Mouse (Mus musculus) embryonic facial prominence, embryonic 15.5 days (tissue): Measurements from ENCODE around the gene Eif3d. TPM values are rescaled to one million over a fixed set of nuclear protein-coding genes. Genes with fewer than 3 reads are reported as not detected.

Experiments
- ATAC-seq: fragments of 200-750 bp; cut with Nextera tagmentation; 2 replicates; pipeline ENCODE4 v1.8.0; 2017; ENCODE audit warnings: low read depth, moderate TSS enrichment; ENCODE audit not compliant: insufficient number of reproducible peaks, low FRiP score, low TSS enrichment
- H3K27ac ChIP-seq: fragments of 300-500 bp; sonication (generic); replicated peaks from 2 replicates; pipeline ENCODE4 v1.5.1; 2015; ENCODE audit warnings: mild to moderate bottlenecking, inconsistent platforms
- H3K27me3 ChIP-seq: fragments of 300-500 bp; sonication (generic); 2 replicates; pipeline ENCODE4 v1.6.1; 2015; ENCODE audit warnings: inconsistent platforms
- H3K36me3 ChIP-seq: fragments of 300-500 bp; sonication (generic); 2 replicates; pipeline ENCODE4 v1.6.1; 2015; ENCODE audit warnings: mild to moderate bottlenecking, inconsistent platforms
- H3K4me1 ChIP-seq: fragments of 300-500 bp; sonication (generic); 2 replicates; pipeline ENCODE4 v1.6.1; 2015; ENCODE audit warnings: inconsistent platforms
- H3K4me2 ChIP-seq: fragments of 300-500 bp; sonication (generic); replicated peaks from 2 replicates; pipeline ENCODE4 v1.6.1; 2015; ENCODE audit warnings: mild to moderate bottlenecking, inconsistent platforms
- H3K4me3 ChIP-seq: fragments of 300-500 bp; sonication (generic); replicated peaks from 2 replicates; pipeline ENCODE4 v1.5.1; 2015; ENCODE audit warnings: mild to moderate bottlenecking, inconsistent platforms
- H3K9ac ChIP-seq: fragments of 300-500 bp; sonication (generic); 2 replicates; pipeline ENCODE4 v1.6.1; 2015; ENCODE audit warnings: inconsistent platforms
- H3K9me3 ChIP-seq: fragments of 300-500 bp; sonication (generic); replicated peaks from 2 replicates; pipeline ENCODE4 v1.6.1; 2016; ENCODE audit warnings: inconsistent platforms
- WGBS: fragments of 180-500 bp; shearing (Covaris S2); methylation state at CpG from one replicate; pipeline ENCODE4 v1.1.7; 2015; 5-methylcytosine and 5-hydroxymethylcytosine counted together
- polyA plus RNA-seq: library from polyadenylated mRNA; unstranded; fragments of >200 nt; fragmentation: Nextera tagmentation; extraction: Ambion mirVana; gene quantifications from 2 replicates; pipeline ENCODE4 v1.2.1, GENCODE M21; 2015

Gene Eif3d
- polyA plus RNA-seq, 1 experiment from 2014 or later: 177 TPM

DNA sequence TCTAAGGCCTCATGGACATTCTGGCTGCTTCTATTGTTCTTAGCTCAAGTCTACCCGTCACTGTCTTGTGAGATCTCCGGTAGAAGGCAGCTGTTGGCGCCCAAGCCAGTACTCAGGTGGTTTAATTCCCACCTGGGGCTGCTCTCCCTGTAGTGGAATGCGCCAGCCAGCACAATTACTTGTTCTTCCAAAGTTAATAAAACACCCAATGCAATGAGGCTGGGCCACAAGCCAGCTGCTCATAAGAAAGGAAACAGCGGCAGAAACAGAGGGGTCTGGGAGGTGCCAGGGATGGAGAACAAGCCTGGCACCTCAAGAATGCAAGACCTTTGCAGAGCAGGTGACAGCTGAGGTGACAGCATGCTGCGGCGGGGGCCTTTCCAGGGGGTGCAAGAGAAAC is 21.6 kb downstream of the Eif3d start:
- Histone ChIP-seq H3K9ac (no peak overlapping the region), H3K4me2 (no peak overlapping the region), H3K27me3 (no peaks in the 10 kb centered on the region), H3K4me3 (no peak overlapping the region), H3K27ac (no peak overlapping the region), H3K36me3 (peaks cover 13% of the 10 kb centered on the region), H3K4me1 (no peaks in the 10 kb centered on the region), H3K9me3 (no peaks in the 10 kb centered on the region)
- ATAC-seq: no peak
- 86% methylated on average over 7 of the region's 7 CpGs for WGBS

GRCm38 (mm10) chr15:77945711-77946110 is 24.9 kb downstream of the Eif3d start:
- Histone ChIP-seq H3K27ac (no peak overlapping the region), H3K4me1 (no peaks in the 10 kb centered on the region), H3K9ac (no peak overlapping the region), H3K4me2 (no peak overlapping the region), H3K27me3 (no peaks in the 10 kb centered on the region), H3K36me3 (peaks cover 26% of the 10 kb centered on the region), H3K4me3 (no peak overlapping the region), H3K9me3 (no peaks in the 10 kb centered on the region)
- ATAC-seq: 0 out of 2 replicates have a peak, but pooled peaks have one; percentile 66
- 79% methylated on average over 4 of the region's 4 CpGs for WGBS

GRCm38 (mm10) chr15:77941563-77941962 is 29.1 kb downstream of the Eif3d start:
- no peak overlapping the region for H3K27ac ChIP-seq
- no peak overlapping the region for H3K4me3 ChIP-seq
- no peaks in the 10 kb centered on the region for H3K27me3 ChIP-seq
- no peak overlapping the region for H3K9ac ChIP-seq
- no peak overlapping the region for H3K4me2 ChIP-seq
- no peaks in the 10 kb centered on the region for H3K4me1 ChIP-seq
- H3K36me3 ChIP-seq: peaks cover 23% of the 10 kb centered on the region
- WGBS: 82% methylated on average over 3 of the region's 3 CpGs
- no peak for ATAC-seq
- no peaks in the 10 kb centered on the region for H3K9me3 ChIP-seq

GRCm38 (mm10) chr15:77938516-77938915 is 32.1 kb downstream of the Eif3d start:
- WGBS: 72% methylated on average over 5 of the region's 5 CpGs
- no peak for ATAC-seq

DNA sequence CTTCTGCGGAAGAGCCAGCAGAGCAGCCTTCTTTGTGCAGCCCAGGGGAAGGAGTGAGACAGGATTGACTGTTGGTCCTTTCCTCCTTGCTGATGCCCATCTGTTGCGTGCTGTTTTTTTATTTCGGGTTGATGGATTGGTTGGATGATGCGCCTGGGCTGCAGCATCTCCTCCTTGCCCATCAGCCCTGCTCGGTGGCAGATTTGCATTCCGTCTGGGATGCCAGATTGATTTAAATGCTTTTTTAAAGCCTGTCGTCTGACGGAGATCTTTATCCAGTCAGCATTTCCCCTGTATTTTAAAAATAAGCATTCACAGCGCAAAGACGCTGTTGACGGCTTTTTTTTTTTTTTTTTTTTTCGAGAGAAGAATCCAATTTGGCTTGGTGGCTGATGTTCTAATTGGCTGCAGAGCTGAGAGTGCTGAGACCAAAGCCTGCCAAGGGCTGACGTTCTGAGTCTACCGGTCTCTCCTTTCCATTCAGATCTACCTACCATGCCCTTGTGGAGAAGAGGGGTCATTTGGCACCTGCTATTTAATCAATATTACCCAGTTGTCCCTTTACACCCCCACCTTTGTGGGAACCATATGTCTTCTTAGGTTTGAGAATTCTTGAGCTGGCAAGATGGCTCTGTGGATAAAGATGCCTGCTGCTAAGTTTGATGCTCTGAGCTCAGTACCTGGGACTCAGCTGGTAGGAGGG is 34.8 kb downstream of the Eif3d start:
- Histone ChIP-seq H3K36me3 (no peaks in the 10 kb centered on the region), H3K4me1 (peaks cover 14% of the 10 kb centered on the region), H3K4me2 (no peak overlapping the region), H3K9ac (no peak overlapping the region), H3K27me3 (no peaks in the 10 kb centered on the region), H3K9me3 (no peaks in the 10 kb centered on the region), H3K4me3 (no peak overlapping the region), H3K27ac (no peak overlapping the region)
- 65% methylated on average over 14 of the region's 14 CpGs for WGBS
- ATAC-seq: no peak

More at GRCm38 (mm10) chr15:77938516-77938915, 32.1 kb downstream of the Eif3d start:
- Histone ChIP-seq H3K9me3 (no peaks in the 10 kb centered on the region), H3K27ac (no peak overlapping the region), H3K36me3 (peaks cover 16% of the 10 kb centered on the region), H3K9ac (no peak overlapping the region), H3K4me2 (no peak overlapping the region), H3K4me3 (no peak overlapping the region), H3K27me3 (no peaks in the 10 kb centered on the region), H3K4me1 (peaks cover 10% of the 10 kb centered on the region)

GRCm38 (mm10) chr15:77934968-77935367 is 35.6 kb downstream of the Eif3d start:
- no peak for ATAC-seq
- Histone ChIP-seq H3K9me3 (no peaks in the 10 kb centered on the region), H3K4me3 (no peak overlapping the region), H3K36me3 (no peaks in the 10 kb centered on the region), H3K27me3 (no peaks in the 10 kb centered on the region), H3K9ac (no peak overlapping the region), H3K4me2 (no peak overlapping the region), H3K27ac (no peak overlapping the region), H3K4me1 (peaks cover 16% of the 10 kb centered on the region)
- WGBS: 61% methylated on average over 5 of the region's 5 CpGs

DNA sequence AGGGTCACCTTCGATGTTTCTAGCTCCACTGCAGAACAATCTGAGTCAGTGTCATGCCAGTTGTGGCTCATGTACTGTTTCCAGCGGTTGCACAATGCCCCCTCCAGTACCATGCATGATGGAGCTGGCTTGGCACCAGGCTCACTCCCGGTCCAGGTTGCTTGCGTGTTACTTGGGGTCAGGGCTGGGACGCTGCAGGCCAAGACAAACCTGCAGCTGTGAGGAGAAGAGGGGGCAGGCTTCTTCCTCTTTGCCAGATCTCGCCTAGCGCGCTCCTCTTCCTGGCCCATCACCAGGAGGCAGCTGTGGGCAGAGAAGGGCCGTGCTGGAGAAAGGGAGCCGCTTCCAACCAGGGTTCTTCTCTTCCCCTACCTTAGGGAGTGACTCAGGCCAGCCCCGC is 36.3 kb downstream of the Eif3d start:
- H3K4me1 ChIP-seq: peaks cover 21% of the 10 kb centered on the region
- H3K9me3 ChIP-seq: no peaks in the 10 kb centered on the region
- no peak overlapping the region for H3K9ac ChIP-seq
- no peak overlapping the region for H3K4me2 ChIP-seq
- ATAC-seq: no peak
- H3K27ac ChIP-seq: no peak overlapping the region
- no peaks in the 10 kb centered on the region for H3K27me3 ChIP-seq
- no peak overlapping the region for H3K4me3 ChIP-seq
- H3K36me3 ChIP-seq: no peaks in the 10 kb centered on the region
- WGBS: 68% methylated on average over 11 of the region's 11 CpGs

- H3K27ac ChIP-seq: peak overlapping the region; percentile 56; the same call in 1 of the 2 replicates
- H3K4me2 ChIP-seq: peak overlapping the region; percentile 48
- no peaks in the 10 kb centered on the region for H3K36me3 ChIP-seq
- no peak for ATAC-seq
- H3K27me3 ChIP-seq: no peaks in the 10 kb centered on the region
- WGBS: under 1% methylated on average over 14 of the region's 14 CpGs
- no peaks in the 10 kb centered on the region for H3K9me3 ChIP-seq
- H3K4me3 ChIP-seq: peak overlapping the region; percentile 14
- H3K4me1 ChIP-seq: peaks cover 21% of the 10 kb centered on the region
- no peak overlapping the region for H3K9ac ChIP-seq
These were observed 36.8 kb downstream of the Eif3d start for GRCm38 (mm10) chr15:77933770-77934169.

- Histone ChIP-seq H3K36me3 (no peaks in the 10 kb centered on the region), H3K4me1 (peaks cover 21% of the 10 kb centered on the region), H3K9me3 (no peaks in the 10 kb centered on the region), H3K27me3 (no peaks in the 10 kb centered on the region), H3K4me2 (peak overlapping the region; percentile 48), H3K4me3 (no peak overlapping the region), H3K9ac (no peak overlapping the region), H3K27ac (peak overlapping the region; percentile 56; the same call in 1 of the 2 replicates)
- WGBS: 57% methylated on average over 3 of the region's 3 CpGs
- no peak for ATAC-seq
These were observed 37.4 kb downstream of the Eif3d start for GRCm38 (mm10) chr15:77933222-77933621.

DNA sequence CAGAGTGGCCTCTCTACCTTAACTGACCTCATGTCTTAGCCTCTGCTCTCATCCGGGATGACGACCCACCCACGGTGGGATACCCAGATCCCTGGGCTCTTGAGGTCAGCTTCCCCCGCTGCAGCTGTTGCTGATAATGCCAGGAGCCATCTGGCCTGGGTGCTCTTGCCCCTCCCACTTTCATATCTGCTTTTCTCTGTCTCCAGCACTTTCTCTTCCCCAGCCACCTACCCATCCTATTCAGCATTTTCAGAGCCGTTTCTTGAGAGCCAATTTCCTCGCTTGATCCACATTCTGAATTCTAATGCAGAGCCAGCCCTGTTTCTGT is 39.0 kb downstream of the Eif3d start:
- no peak overlapping the region for H3K9ac ChIP-seq
- no peak overlapping the region for H3K27ac ChIP-seq
- WGBS: 59% methylated on average over 6 of the region's 6 CpGs
- peaks cover 33% of the 10 kb centered on the region for H3K4me1 ChIP-seq
- no peaks in the 10 kb centered on the region for H3K27me3 ChIP-seq
- H3K4me3 ChIP-seq: no peak overlapping the region
- H3K36me3 ChIP-seq: peaks cover 11% of the 10 kb centered on the region; the same call in 1 of the 2 replicates
- no peaks in the 10 kb centered on the region for H3K9me3 ChIP-seq
- no peak overlapping the region for H3K4me2 ChIP-seq
- ATAC-seq: no peak

GRCm38 (mm10) chr15:77930986-77931688 is 39.5 kb downstream of the Eif3d start:
- peaks cover 16% of the 10 kb centered on the region; the same call in 1 of the 2 replicates for H3K36me3 ChIP-seq
- H3K4me3 ChIP-seq: no peak overlapping the region
- peaks cover 33% of the 10 kb centered on the region for H3K4me1 ChIP-seq
- H3K9ac ChIP-seq: no peak overlapping the region
- no peak overlapping the region for H3K27ac ChIP-seq
- no peak for ATAC-seq
- no peaks in the 10 kb centered on the region for H3K9me3 ChIP-seq
- 67% methylated on average over 6 of the region's 6 CpGs for WGBS
- no peaks in the 10 kb centered on the region for H3K27me3 ChIP-seq
- H3K4me2 ChIP-seq: no peak overlapping the region
